Mouse (Mus musculus) C2C12 (cell line): ENCODE data around the gene Eif2s3x.

Experiments
- CEBPB ChIP-seq: IDR thresholded peaks from one replicate; pipeline ENCODE4 v1.6.1; 2011; ENCODE audit warnings: low read depth, mild to moderate bottlenecking, control low read depth, moderate library complexity
- CTCF ChIP-seq: IDR thresholded peaks from one replicate; pipeline ENCODE4 v1.5.1; 2011; ENCODE audit not compliant: control insufficient read depth, insufficient read depth, insufficient read length
- FOSL1 ChIP-seq: IDR thresholded peaks from one replicate; pipeline ENCODE4 v1.8.0; 2011; ENCODE audit warnings: mild to moderate bottlenecking, low read length; ENCODE audit not compliant: poor library complexity, insufficient read depth, severe bottlenecking
- MAX ChIP-seq: IDR thresholded peaks from one replicate; pipeline ENCODE4 v1.6.1; 2011; ENCODE audit warnings: mild to moderate bottlenecking, control low read depth
- MYOD1 ChIP-seq: IDR thresholded peaks from one replicate; pipeline ENCODE4 v1.6.1; 2011; ENCODE audit warnings: low read depth; ENCODE audit not compliant: control insufficient read depth, insufficient read length
- MYOG ChIP-seq: IDR thresholded peaks from one replicate; pipeline ENCODE4 v1.6.1; 2011; ENCODE audit not compliant: control insufficient read depth, insufficient read length; ENCODE audit errors: extremely low read depth
- USF1 ChIP-seq: IDR thresholded peaks from one replicate; pipeline ENCODE4 v1.6.1; 2011; ENCODE audit warnings: low read depth, mild to moderate bottlenecking, control low read depth, moderate library complexity

GRCm38 (mm10) chrX:94183814-94184213 is 28.8 kb downstream of the Eif2s3x start:
- no peak for TF ChIP-seq MYOG
- no peak for TF ChIP-seq CTCF
- TF ChIP-seq MAX, result no peak
- TF ChIP-seq MYOD1, result no peak
- TF ChIP-seq CEBPB, result no peak
- no peak for TF ChIP-seq USF1
- TF ChIP-seq FOSL1, result no peak
